Mouse (Mus musculus) liver, embryonic 15.5 days (tissue): Measurements from ENCODE around the gene Spag7. TPM values are rescaled to one million over a fixed set of nuclear protein-coding genes. Genes with fewer than 3 reads are reported as not detected.

Experiments used
- ATAC-seq: fragments of 200-750 bp; cut with Nextera tagmentation; 2 replicates; pipeline ENCODE4 v1.8.0; 2017; ENCODE audit warnings: moderate number of reproducible peaks, mild to moderate bottlenecking, moderate library complexity; ENCODE audit not compliant: insufficient read depth
- H3K27ac ChIP-seq: fragments of 300-500 bp; sonication (generic); replicated peaks from 2 replicates; pipeline ENCODE4 v1.5.1; 2015; ENCODE audit warnings: mild to moderate bottlenecking, inconsistent platforms
- H3K27me3 ChIP-seq: fragments of 300-500 bp; sonication (generic); 2 replicates; pipeline ENCODE4 v1.6.1; 2015; ENCODE audit warnings: mild to moderate bottlenecking, inconsistent platforms
- H3K36me3 ChIP-seq: fragments of 300-500 bp; sonication (generic); replicated peaks from 2 replicates; pipeline ENCODE4 v1.6.1; 2015; ENCODE audit warnings: moderate library complexity, mild to moderate bottlenecking, inconsistent platforms
- H3K4me1 ChIP-seq: fragments of 300-500 bp; sonication (generic); replicated peaks from 2 replicates; pipeline ENCODE4 v1.6.1; 2015; ENCODE audit warnings: inconsistent platforms
- H3K4me2 ChIP-seq: fragments of 300-500 bp; sonication (generic); 2 replicates; pipeline ENCODE4 v1.6.1; 2015; ENCODE audit warnings: moderate library complexity, mild to moderate bottlenecking, inconsistent platforms
- H3K4me3 ChIP-seq: fragments of 300-500 bp; sonication (generic); replicated peaks from 2 replicates; pipeline ENCODE4 v1.5.1; 2015; ENCODE audit warnings: mild to moderate bottlenecking, inconsistent platforms
- H3K9ac ChIP-seq: fragments of 300-500 bp; sonication (generic); 2 replicates; pipeline ENCODE4 v1.6.1; 2015; ENCODE audit warnings: moderate library complexity, mild to moderate bottlenecking, inconsistent platforms
- H3K9me3 ChIP-seq: fragments of 300-500 bp; sonication (generic); replicated peaks from 2 replicates; pipeline ENCODE4 v1.6.1; 2016; ENCODE audit warnings: inconsistent platforms
- WGBS: fragments of 180-500 bp; shearing (Covaris S2); methylation state at CpG from one replicate; pipeline ENCODE4 v1.1.7; 2015; ENCODE audit warnings: mixed read lengths; ENCODE audit not compliant: insufficient replicate concordance; 5-methylcytosine and 5-hydroxymethylcytosine counted together
- microRNA-seq: library from miRNA; unstranded; fragments of <30 nt; microRNA quantifications from one replicate; pipeline ENCODE4, GENCODE M21; 2016
- polyA plus RNA-seq: library from polyadenylated mRNA; unstranded; fragments of >200 nt; fragmentation: Nextera tagmentation; extraction: Ambion mirVana; gene quantifications from 2 replicates; pipeline ENCODE4 v1.2.1, GENCODE M21; 2015

Spag7 gene
- polyA plus RNA-seq, 1 experiment from 2014 or later, result 55.1 TPM

GRCm38 (mm10) chr11:70623053-70623742 is 46.0 kb downstream of the Spag7 start:
- peaks cover 7% of the 10 kb centered on the region; the same call in 1 of the 2 replicates for H3K4me1 ChIP-seq
- H3K9me3 ChIP-seq, result no peaks in the 10 kb centered on the region
- no peak overlapping the region for H3K27ac ChIP-seq
- no peak overlapping the region for H3K4me3 ChIP-seq
- no peaks in the 10 kb centered on the region for H3K27me3 ChIP-seq
- H3K4me2 ChIP-seq, result no peak overlapping the region
- no peaks in the 10 kb centered on the region for H3K36me3 ChIP-seq
- WGBS, result 74% methylated on average over 10 of the region's 10 CpGs
- H3K9ac ChIP-seq, result no peak overlapping the region
- no peak for ATAC-seq

- Histone ChIP-seq H3K9me3 (no peaks in the 10 kb centered on the region), H3K4me2 (no peak overlapping the region), H3K4me1 (peaks cover 7% of the 10 kb centered on the region; the same call in 1 of the 2 replicates), H3K27me3 (no peaks in the 10 kb centered on the region), H3K9ac (no peak overlapping the region), H3K27ac (no peak overlapping the region), H3K4me3 (no peak overlapping the region), H3K36me3 (no peaks in the 10 kb centered on the region)
- 51% methylated on average over 7 of the region's 7 CpGs for WGBS
- no peak for ATAC-seq
Measured at GRCm38 (mm10) chr11:70621972-70622814, 47.0 kb downstream of the Spag7 start.

- Histone ChIP-seq H3K4me2 (no peak within 1 kb of the TSS), H3K27me3 (0 out of 2 replicates have a peak, but pooled peaks cover 7% of the 10 kb centered on the region), H3K4me1 (peaks cover 18% of the 10 kb centered on the region), H3K27ac (no peak within 1 kb of the TSS), H3K9ac (no peak within 1 kb of the TSS), H3K9me3 (no peaks in the 10 kb centered on the region), H3K36me3 (no peaks in the 10 kb centered on the region), H3K4me3 (no peak within 1 kb of the TSS)
- 68% methylated on average over 1 of the region's 1 CpGs for WGBS
- no peak for ATAC-seq
Measured at GRCm38 (mm10) chr11:70619101-70619500, 50.1 kb downstream of the Spag7 start, which contains the start of gene Chrne. Chrne (minus strand) TSS chr11:70619216.

GRCm38 (mm10) chr11:70615516-70616093 is 53.6 kb downstream of the Spag7 start, which contains the start of gene 4930544D05Rik:
4930544D05Rik (plus strand) TSS chr11:70615848.
- H3K27me3 ChIP-seq, result 0 out of 2 replicates have a peak, but pooled peaks cover 7% of the 10 kb centered on the region
- H3K36me3 ChIP-seq, result peaks cover 23% of the 10 kb centered on the region; the same call in 1 of the 2 replicates
- ATAC-seq, result no peak
- H3K27ac ChIP-seq, result no peak within 1 kb of the TSS
- WGBS, result 17% methylated on average over 21 of the region's 21 CpGs
- H3K9ac ChIP-seq, result peak within 1 kb of the TSS; percentile 37; the same call in 1 of the 2 replicates
- peak within 1 kb of the TSS; percentile 88 for H3K4me2 ChIP-seq
- peak within 1 kb of the TSS; percentile 54 for H3K4me3 ChIP-seq
- peaks cover 16% of the 10 kb centered on the region for H3K4me1 ChIP-seq
- H3K9me3 ChIP-seq, result no peaks in the 10 kb centered on the region

GRCm38 (mm10) chr11:70615074-70615473 is 54.1 kb downstream of the Spag7 start:
- H3K27me3 ChIP-seq, result 0 out of 2 replicates have a peak, but pooled peaks cover 7% of the 10 kb centered on the region
- H3K9me3 ChIP-seq, result no peaks in the 10 kb centered on the region
- WGBS, result 2% methylated on average over 17 of the region's 17 CpGs
- H3K4me1 ChIP-seq, result peaks cover 16% of the 10 kb centered on the region
- peak overlapping the region; percentile 88 for H3K4me2 ChIP-seq
- ATAC-seq, result peak; percentile 80
- peak overlapping the region; percentile 54 for H3K4me3 ChIP-seq
- H3K36me3 ChIP-seq, result peaks cover 29% of the 10 kb centered on the region
- no peak overlapping the region for H3K27ac ChIP-seq
- H3K9ac ChIP-seq, result peak overlapping the region; percentile 37; the same call in 1 of the 2 replicates

Small RNA genes lying within 50 kb of the gene (microRNA-seq; reads per million reads assigned to microRNA genes)
- gene Mir6925, result 0.76 reads per million

Other genes starting within 250 kb of the Spag7 start
- 15.6 and 16.5 TPM in 2 replicates for gene Arrb2, start 236.8 kb downstream of the Spag7 start, polyA plus RNA-seq
- gene Med11, start 217.5 kb downstream of the Spag7 start, polyA plus RNA-seq, result 13.2 and 14.4 TPM in 2 replicates
- 0.22 and 0.26 TPM in 2 replicates for gene Zmynd15, start 210.0 kb downstream of the Spag7 start, polyA plus RNA-seq
- 2.0 and 2.2 TPM in 2 replicates for gene Cxcl16, start 209.4 kb downstream of the Spag7 start, polyA plus RNA-seq
- gene Tm4sf5, start 164.2 kb downstream of the Spag7 start, polyA plus RNA-seq, result 0.89 and 1.5 TPM in 2 replicates
- 0.31 and 0.43 TPM in 2 replicates for gene Vmo1, start 154.8 kb downstream of the Spag7 start, polyA plus RNA-seq
- 31.9 and 36.3 TPM in 2 replicates for gene Gltpd2, start 150.2 kb downstream of the Spag7 start, polyA plus RNA-seq
- gene Psmb6, start 144.0 kb downstream of the Spag7 start, polyA plus RNA-seq, result 316 and 337 TPM in 2 replicates
- gene Gm40193, start 136.5 kb downstream of the Spag7 start, polyA plus RNA-seq, result not detected in 2 replicates
- gene Pld2, start 129.4 kb downstream of the Spag7 start, polyA plus RNA-seq, result 1.8 TPM in 2 replicates
- gene Mink1, start 106.5 kb downstream of the Spag7 start, polyA plus RNA-seq, result 4.9 and 6.2 TPM in 2 replicates
- not detected in 2 replicates for gene 4930544D05Rik, start 53.6 kb downstream of the Spag7 start, polyA plus RNA-seq
- not detected in 2 replicates for gene Chrne, start 50.2 kb downstream of the Spag7 start, polyA plus RNA-seq
- 2.6 and 3.0 TPM in 2 replicates for gene Gp1ba, start 30.3 kb downstream of the Spag7 start, polyA plus RNA-seq
- gene Rnf167, start 22.2 kb downstream of the Spag7 start, polyA plus RNA-seq, result 76.8 and 80.4 TPM in 2 replicates
- 70.3 and 79.4 TPM in 2 replicates for gene Slc25a11, start 21.9 kb downstream of the Spag7 start, polyA plus RNA-seq
- gene Pfn1, start 14.8 kb downstream of the Spag7 start, polyA plus RNA-seq, result 927 and 1,040 TPM in 2 replicates
- gene Eno3, start 12.2 kb downstream of the Spag7 start, polyA plus RNA-seq, result 10.8 and 18.2 TPM in 2 replicates
- 3.3 and 3.4 TPM in 2 replicates for gene Camta2, start 18.7 kb upstream of the Spag7 start, polyA plus RNA-seq
- gene Inca1, start 30.7 kb upstream of the Spag7 start, polyA plus RNA-seq, result 1.3 and 1.6 TPM in 2 replicates
- 0.79 and 0.85 TPM in 2 replicates for gene Kif1c, start 31.1 kb upstream of the Spag7 start, polyA plus RNA-seq
- gene Zfp3, start 94.8 kb upstream of the Spag7 start, polyA plus RNA-seq, result 1.4 TPM in 2 replicates
- 0.47 and 0.77 TPM in 2 replicates for gene Scimp, start 143.2 kb upstream of the Spag7 start, polyA plus RNA-seq
- gene Rabep1, start 175.4 kb upstream of the Spag7 start, polyA plus RNA-seq, result 13.0 and 13.1 TPM in 2 replicates